Mouse (Mus musculus) adrenal gland, adult 2 months (tissue): ENCODE results near the gene Eif1ax. TPM values are rescaled to one million over a fixed set of nuclear protein-coding genes. Genes with fewer than 3 reads are reported as not detected.
A peak's percentile ranks its signal among the peaks of the same experiment; 100 is the strongest.
"Not testable (repeated sequence)": the region's sequence is repeated elsewhere in the genome, so short reads cannot be mapped to it uniquely, and the experiment has no call there.

Experiments used
- DNase-seq: peaks from one replicate; pipeline ENCODE4 v3.0.0; 2021
- long read RNA-seq: library from polyadenylated mRNA; stranded (forward); transcript quantifications from one replicate; pipeline ENCODE4 v2.0.0, GENCODE M21; 2021
- polyA plus RNA-seq: library from polyadenylated mRNA; depleted of rRNA; stranded (reverse); fragments of >200 nt; gene quantifications from 2 replicates; pipeline ENCODE4 v1.2.3, GENCODE M21; 2012; rRNA removed
- total RNA-seq, 2 experiments: library from RNA; stranded (reverse); gene quantifications; 2 replicates each; pipeline ENCODE4 v1.2.3; 2021

Gene Eif1ax
- 100 to 1,000 TPM in 1 of 2 experiments, 10 to 100 TPM in 1; 93.3 to 111 TPM for total RNA-seq
- polyA plus RNA-seq, result 244 and 316 TPM in 2 replicates
- long read RNA-seq, full-length matches to known transcripts, result 65 of 67 reads
- long read RNA-seq, partial matches to known transcripts, result 0 of 67 reads
- long read RNA-seq, other reads (novel, unspliced or antisense), result 2 of 67 reads

GRCm38 (mm10) chrX:159371831-159372752 lies at the start of gene Eif1ax:
Gene Eif1ax, plus strand, starts transcription at chrX:159372178.
- DNase-seq, result peak; percentile 89

GRCm38 (mm10) chrX:159364506-159364905 lies 7.5 kb upstream of the Eif1ax start:
- DNase-seq, result peak; percentile 36

- DNase-seq, result no peak
These were observed 771 bp downstream of the Eif1ax start for GRCm38 (mm10) chrX:159372753-159373144.

- no peak for DNase-seq
These were observed 15.1 kb downstream of the Eif1ax start for GRCm38 (mm10) chrX:159387105-159387504.

- DNase-seq, result no peak
These were observed 17.0 kb downstream of the Eif1ax start for GRCm38 (mm10) chrX:159388953-159389352.

- DNase-seq, result no peak
These were observed 18.5 kb downstream of the Eif1ax start for GRCm38 (mm10) chrX:159390347-159390962.

- DNase-seq, result no peak
These were observed 19.3 kb downstream of the Eif1ax start for GRCm38 (mm10) chrX:159391239-159391638.

- DNase-seq, result no peak
These were observed 37.3 kb downstream of the Eif1ax start for GRCm38 (mm10) chrX:159409253-159409652.

GRCm38 (mm10) chrX:159414130-159414828 lies 42.3 kb downstream of the Eif1ax start, which contains the start of gene Map7d2:
Gene Map7d2, plus strand, starts transcription at chrX:159414572.
- peak; percentile 26 for DNase-seq

GRCm38 (mm10) chrX:159414829-159415673 lies 43.1 kb downstream of the Eif1ax start:
- no peak for DNase-seq

GRCm38 (mm10) chrX:159430507-159430906 lies 58.5 kb downstream of the Eif1ax start:
- DNase-seq, result not testable (repeated sequence)

Other genes starting within 250 kb of the Eif1ax start
- gene Rps6ka3, start 161.9 kb upstream of the Eif1ax start, total RNA-seq, result 10 to 100 TPM; 50.0 to 61.0 TPM
- gene Rps6ka3, start 161.9 kb upstream of the Eif1ax start, polyA plus RNA-seq, result 7.7 and 9.2 TPM in 2 replicates
- gene Map7d2, start 42.4 kb downstream of the Eif1ax start, total RNA-seq, result 1 to 10 TPM; 2.0 to 3.9 TPM
- 0.07 and 0.19 TPM in 2 replicates for gene Map7d2, start 42.4 kb downstream of the Eif1ax start, polyA plus RNA-seq
- 1 to 10 TPM; 8.5 to 9.2 TPM for gene Bclaf3, start 154.5 kb downstream of the Eif1ax start, total RNA-seq
- gene Bclaf3, start 154.5 kb downstream of the Eif1ax start, polyA plus RNA-seq, result 0.32 and 0.53 TPM in 2 replicates